Mouse (Mus musculus) forebrain, embryonic 14.5 days (tissue): ENCODE measurements around the gene Angel2. TPM values are rescaled to one million over a fixed set of nuclear protein-coding genes. Genes with fewer than 3 reads are reported as not detected.

ENCODE experiments used
- ATAC-seq: fragments of 200-750 bp; cut with Nextera tagmentation; 2 replicates; pipeline ENCODE4 v1.8.0; 2017; ENCODE audit warnings: mild to moderate bottlenecking, moderate library complexity
- DNase-seq: peaks from one replicate; pipeline ENCODE4 v3.0.0-alpha.2; 2015; ENCODE audit warnings: low spot score
- H3K27ac ChIP-seq: fragments of 300-500 bp; sonication (generic); 2 replicates; pipeline ENCODE4 v1.5.1; 2014; ENCODE audit warnings: low read depth, mild to moderate bottlenecking, control low read depth, low read length, moderate library complexity
- H3K27me3 ChIP-seq: fragments of 300-500 bp; sonication (generic); replicated peaks from 2 replicates; pipeline ENCODE4 v1.6.1; 2014; ENCODE audit warnings: low read length, control low read depth, mixed read lengths; ENCODE audit not compliant: control insufficient read depth, insufficient read depth
- H3K36me3 ChIP-seq: fragments of 300-500 bp; sonication (generic); 2 replicates; pipeline ENCODE4 v1.6.1; 2014; ENCODE audit warnings: low read length, control low read depth; ENCODE audit not compliant: control insufficient read depth, insufficient read depth
- H3K4me1 ChIP-seq: fragments of 300-500 bp; sonication (generic); 2 replicates; pipeline ENCODE4 v1.6.1; 2014; ENCODE audit warnings: antibody characterized with exemption, low read length, control low read depth; ENCODE audit not compliant: control insufficient read depth, insufficient read depth
- H3K4me2 ChIP-seq: fragments of 300-500 bp; sonication (generic); 2 replicates; pipeline ENCODE4 v1.6.1; 2014; ENCODE audit warnings: mild to moderate bottlenecking, control low read depth, low read length
- H3K4me3 ChIP-seq: fragments of 300-500 bp; sonication (generic); 2 replicates; pipeline ENCODE4 v1.5.1; 2014; ENCODE audit warnings: low read depth, low read length, control low read depth
- H3K9ac ChIP-seq: fragments of 300-500 bp; sonication (generic); 2 replicates; pipeline ENCODE4 v1.6.1; 2014; ENCODE audit warnings: mild to moderate bottlenecking, low read length, control low read depth, moderate library complexity
- H3K9me3 ChIP-seq: fragments of 300-500 bp; sonication (generic); replicated peaks from 2 replicates; pipeline ENCODE4 v1.6.1; 2016; ENCODE audit warnings: low read length, control low read depth, mixed read lengths; ENCODE audit not compliant: control insufficient read depth
- WGBS: fragments of 180-500 bp; shearing (Covaris S2); extraction: QIAGEN DNeasy Blood & Tissue Kit; methylation state at CpG from one replicate; pipeline ENCODE4 v1.1.7; 2014; 5-methylcytosine and 5-hydroxymethylcytosine counted together
- polyA plus RNA-seq: library from polyadenylated mRNA; unstranded; fragments of >200 nt; fragmentation: Nextera tagmentation; extraction: Ambion mirVana; gene quantifications from 2 replicates; pipeline ENCODE4 v1.2.1, GENCODE M21; 2014

Angel2 gene
- polyA plus RNA-seq, 1 experiment from 2014 or later, result 57.4 TPM

- H3K4me3 ChIP-seq, result no peak overlapping the region
- WGBS, result 70% methylated on average over 8 of the region's 8 CpGs
- H3K4me2 ChIP-seq, result no peak overlapping the region
- ATAC-seq (no peak), DNase-seq (no peak)
- H3K9me3 ChIP-seq, result no peaks in the 10 kb centered on the region
- H3K4me1 ChIP-seq, result no peaks in the 10 kb centered on the region
- H3K27me3 ChIP-seq, result no peaks in the 10 kb centered on the region
- no peak overlapping the region for H3K9ac ChIP-seq
- H3K27ac ChIP-seq, result no peak overlapping the region
- no peaks in the 10 kb centered on the region for H3K36me3 ChIP-seq
Measured at GRCm38 (mm10) chr1:190919725-190920469, 5.0 kb upstream of the Angel2 start.

- Histone ChIP-seq H3K4me2 (peak overlapping the region; percentile 80; the same call in 1 of the 2 replicates), H3K27me3 (no peaks in the 10 kb centered on the region), H3K9me3 (no peaks in the 10 kb centered on the region), H3K27ac (no peak overlapping the region), H3K36me3 (no peaks in the 10 kb centered on the region), H3K4me1 (peaks cover 13% of the 10 kb centered on the region; the same call in 1 of the 2 replicates), H3K9ac (no peak overlapping the region), H3K4me3 (peak overlapping the region; percentile 78)
- ATAC-seq, result no peak
- WGBS, result 92% methylated on average over 3 of the region's 3 CpGs
- DNase-seq, result no peak
Measured at GRCm38 (mm10) chr1:190927311-190927710, 2.4 kb downstream of the Angel2 start.

- Histone ChIP-seq H3K27ac (peak overlapping the region; percentile 99), H3K9me3 (no peaks in the 10 kb centered on the region), H3K4me2 (peak overlapping the region; percentile 80), H3K9ac (peak overlapping the region; percentile 90), H3K4me1 (peaks cover 13% of the 10 kb centered on the region; the same call in 1 of the 2 replicates), H3K27me3 (no peaks in the 10 kb centered on the region), H3K36me3 (0 out of 2 replicates have a peak, but pooled peaks cover 2% of the 10 kb centered on the region), H3K4me3 (peak overlapping the region; percentile 78)
- WGBS, result 25% methylated on average over 16 of the region's 16 CpGs
- DNase-seq (peak; percentile 6), ATAC-seq (peak; percentile 38)
Measured at GRCm38 (mm10) chr1:190927751-190928369, 2.9 kb downstream of the Angel2 start.

GRCm38 (mm10) chr1:190928370-190929009 is 3.6 kb downstream of the Angel2 start:
- DNase-seq (peak; percentile 98), ATAC-seq (peak; percentile 98)
- Histone ChIP-seq H3K9ac (peak overlapping the region; percentile 90), H3K27ac (peak overlapping the region; percentile 99), H3K4me1 (peaks cover 13% of the 10 kb centered on the region; the same call in 1 of the 2 replicates), H3K4me2 (peak overlapping the region; percentile 80), H3K4me3 (peak overlapping the region; percentile 78), H3K9me3 (no peaks in the 10 kb centered on the region), H3K36me3 (0 out of 2 replicates have a peak, but pooled peaks cover 5% of the 10 kb centered on the region), H3K27me3 (no peaks in the 10 kb centered on the region)
- WGBS, result under 1% methylated on average over 33 of the region's 79 CpGs

GRCm38 (mm10) chr1:190929010-190929695 is 4.2 kb downstream of the Angel2 start:
- Histone ChIP-seq H3K27ac (peak overlapping the region; percentile 99), H3K27me3 (no peaks in the 10 kb centered on the region), H3K36me3 (peaks cover 12% of the 10 kb centered on the region), H3K9ac (peak overlapping the region; percentile 90), H3K9me3 (no peaks in the 10 kb centered on the region), H3K4me2 (peak overlapping the region; percentile 80), H3K4me1 (peaks cover 13% of the 10 kb centered on the region; the same call in 1 of the 2 replicates), H3K4me3 (peak overlapping the region; percentile 78)
- peak; percentile 24; the same call in 1 of the 2 replicates for ATAC-seq
- peak; percentile 54 for DNase-seq
- WGBS, result 5% methylated on average over 27 of the region's 27 CpGs

GRCm38 (mm10) chr1:190930181-190930580 is 5.3 kb downstream of the Angel2 start:
- DNase-seq (no peak), ATAC-seq (no peak)
- Histone ChIP-seq H3K27ac (no peak overlapping the region), H3K4me1 (peaks cover 13% of the 10 kb centered on the region; the same call in 1 of the 2 replicates), H3K9ac (no peak overlapping the region), H3K9me3 (no peaks in the 10 kb centered on the region), H3K4me3 (no peak overlapping the region), H3K4me2 (no peak overlapping the region), H3K27me3 (no peaks in the 10 kb centered on the region), H3K36me3 (peaks cover 20% of the 10 kb centered on the region)
- WGBS, result 94% methylated on average over 6 of the region's 6 CpGs

- no peaks in the 10 kb centered on the region for H3K9me3 ChIP-seq
- ATAC-seq (no peak), DNase-seq (no peak)
- no peak overlapping the region for H3K4me2 ChIP-seq
- H3K36me3 ChIP-seq, result peaks cover 93% of the 10 kb centered on the region
- no peaks in the 10 kb centered on the region for H3K27me3 ChIP-seq
- no peaks in the 10 kb centered on the region for H3K4me1 ChIP-seq
- WGBS, result 90% methylated on average over 7 of the region's 7 CpGs
- no peak overlapping the region for H3K27ac ChIP-seq
- no peak overlapping the region for H3K9ac ChIP-seq
- no peak overlapping the region for H3K4me3 ChIP-seq
Measured at GRCm38 (mm10) chr1:190939803-190940202, 14.9 kb downstream of the Angel2 start.

- H3K27me3 ChIP-seq, result no peaks in the 10 kb centered on the region
- peaks cover 93% of the 10 kb centered on the region for H3K36me3 ChIP-seq
- H3K9me3 ChIP-seq, result no peaks in the 10 kb centered on the region
- peak; percentile 83 for ATAC-seq
- H3K9ac ChIP-seq, result no peak overlapping the region
- H3K4me3 ChIP-seq, result no peak overlapping the region
- no peak overlapping the region for H3K27ac ChIP-seq
- WGBS, result 49% methylated on average over 6 of the region's 6 CpGs
- peak; percentile 84 for DNase-seq
- H3K4me2 ChIP-seq, result no peak overlapping the region
- H3K4me1 ChIP-seq, result no peaks in the 10 kb centered on the region
Measured at GRCm38 (mm10) chr1:190944109-190944760, 19.3 kb downstream of the Angel2 start.
